Mouse (Mus musculus) brain, embryonic 18.5 days (tissue): ENCODE measurements at regions not wholly inside any gene's neighbourhood (a gene's known extent, or its start where the extent isn't known, plus 50 kb on each side); places are given as distances from the start of the nearest gene placed in this dataset.

Experiments
- DNase-seq: peaks from one replicate; pipeline ENCODE4 v3.0.0-alpha.2; 2012; ENCODE audit warnings: low read depth, low spot score

DNA sequence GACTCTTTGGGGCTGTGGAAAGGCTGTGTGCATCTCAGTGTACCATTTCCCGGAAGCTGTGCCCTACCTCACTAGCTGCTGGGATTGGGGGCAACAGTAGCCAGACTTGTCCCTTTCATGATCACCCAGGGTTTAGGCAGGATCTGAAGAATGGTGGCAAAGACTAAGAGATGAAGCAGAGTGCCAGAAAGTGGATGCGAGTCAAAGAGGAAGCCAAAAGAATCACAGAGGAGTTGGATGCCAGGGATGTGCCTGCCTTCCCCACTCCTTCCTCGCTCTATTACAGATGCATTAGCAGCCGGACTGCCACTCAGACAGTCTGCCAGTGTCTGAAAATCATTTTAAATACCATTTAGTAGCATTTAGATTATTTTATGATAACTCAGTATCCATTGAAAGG, 271.5 kb upstream of the Slc24a2 start:
- DNase-seq = no peak

GRCm38 (mm10) chr4:87500441-87500840, 270.2 kb upstream of the Slc24a2 start:
- peak; percentile 56 for DNase-seq

DNA sequence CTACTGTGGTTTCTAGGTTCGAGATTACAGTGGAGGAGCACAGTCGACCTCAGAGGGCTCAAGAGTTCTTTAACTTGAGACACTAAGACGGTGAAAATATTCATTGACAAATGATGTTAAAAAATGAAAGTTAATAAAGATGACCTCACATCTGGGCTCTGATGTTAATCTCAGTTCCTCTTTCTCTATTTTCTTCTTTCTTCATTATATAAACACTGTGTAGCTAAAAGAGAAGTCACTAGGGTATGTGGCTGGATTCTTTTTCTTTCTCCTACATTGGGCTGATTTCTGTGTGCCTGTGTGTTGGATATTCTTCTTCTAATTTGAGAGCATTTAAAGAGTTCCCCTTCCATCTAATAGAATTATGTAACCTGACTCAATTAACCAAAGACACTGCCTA, 257.5 kb upstream of the Slc24a2 start:
- no peak for DNase-seq

- no peak for DNase-seq
Observed at GRCm38 (mm10) chr4:87475537-87475936, 245.3 kb upstream of the Slc24a2 start.

- DNase-seq = no peak
Observed at GRCm38 (mm10) chr4:87473331-87474039, 243.2 kb upstream of the Slc24a2 start.

DNA sequence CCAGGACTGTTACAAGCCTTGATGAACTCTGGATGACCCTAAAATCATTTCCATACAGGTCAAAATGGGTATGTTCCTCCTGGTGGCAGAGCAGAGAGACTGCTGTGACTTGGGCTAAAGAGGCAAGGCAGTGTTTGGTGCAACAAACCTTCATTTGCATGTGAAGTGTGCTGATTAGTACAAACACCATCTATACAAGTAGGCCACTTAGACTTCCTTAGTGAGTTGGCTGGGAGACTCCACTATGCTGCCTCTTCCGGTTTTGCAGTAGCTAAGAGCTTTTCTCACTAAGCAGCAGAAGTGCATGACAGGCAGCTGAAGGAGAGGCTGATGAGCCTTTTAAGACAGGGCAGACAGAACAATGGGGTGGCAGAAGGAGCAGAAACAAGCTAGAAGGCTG, 242.5 kb upstream of the Slc24a2 start:
- DNase-seq = no peak

DNA sequence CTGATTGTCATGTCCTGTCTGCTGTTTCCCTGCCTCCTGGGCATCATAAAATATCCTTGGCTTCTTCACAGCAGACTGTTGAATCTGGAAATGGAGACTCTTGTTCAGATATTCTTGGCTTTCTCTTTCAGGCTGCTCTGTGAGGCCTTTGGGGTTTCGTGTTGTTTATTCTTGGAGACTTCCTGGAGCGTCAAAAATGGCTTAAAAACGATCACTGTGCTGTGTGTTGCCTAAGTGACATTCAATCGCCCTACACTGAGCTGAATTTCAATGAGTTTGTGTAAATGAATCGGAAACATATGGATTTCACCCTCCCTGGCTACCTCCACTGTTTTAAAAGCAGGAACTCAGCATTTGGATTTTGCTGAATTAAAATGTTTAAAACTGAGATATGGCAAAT, 241.1 kb upstream of the Slc24a2 start:
- DNase-seq = no peak

DNA sequence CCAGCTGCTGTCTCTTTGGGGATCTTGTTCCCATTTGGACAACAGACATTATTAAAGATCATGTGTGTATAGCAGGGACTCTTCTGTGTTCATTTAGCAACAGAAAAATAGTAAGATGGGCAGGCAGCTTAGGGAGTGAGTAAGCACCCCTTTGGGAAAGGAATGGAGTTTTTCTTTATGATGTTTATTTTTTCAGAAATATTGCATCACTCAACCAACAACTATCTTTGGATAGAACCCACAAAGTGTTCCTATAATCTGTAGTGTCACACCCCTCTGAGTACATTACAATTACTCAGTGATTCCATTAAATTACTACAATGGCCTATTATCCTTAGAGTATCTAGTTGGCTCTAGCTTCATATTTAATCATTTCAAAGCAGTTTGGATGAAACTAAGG, 237.3 kb upstream of the Slc24a2 start:
- no peak for DNase-seq

GRCm38 (mm10) chr4:87467018-87467417, 236.7 kb upstream of the Slc24a2 start:
- DNase-seq = no peak

DNA sequence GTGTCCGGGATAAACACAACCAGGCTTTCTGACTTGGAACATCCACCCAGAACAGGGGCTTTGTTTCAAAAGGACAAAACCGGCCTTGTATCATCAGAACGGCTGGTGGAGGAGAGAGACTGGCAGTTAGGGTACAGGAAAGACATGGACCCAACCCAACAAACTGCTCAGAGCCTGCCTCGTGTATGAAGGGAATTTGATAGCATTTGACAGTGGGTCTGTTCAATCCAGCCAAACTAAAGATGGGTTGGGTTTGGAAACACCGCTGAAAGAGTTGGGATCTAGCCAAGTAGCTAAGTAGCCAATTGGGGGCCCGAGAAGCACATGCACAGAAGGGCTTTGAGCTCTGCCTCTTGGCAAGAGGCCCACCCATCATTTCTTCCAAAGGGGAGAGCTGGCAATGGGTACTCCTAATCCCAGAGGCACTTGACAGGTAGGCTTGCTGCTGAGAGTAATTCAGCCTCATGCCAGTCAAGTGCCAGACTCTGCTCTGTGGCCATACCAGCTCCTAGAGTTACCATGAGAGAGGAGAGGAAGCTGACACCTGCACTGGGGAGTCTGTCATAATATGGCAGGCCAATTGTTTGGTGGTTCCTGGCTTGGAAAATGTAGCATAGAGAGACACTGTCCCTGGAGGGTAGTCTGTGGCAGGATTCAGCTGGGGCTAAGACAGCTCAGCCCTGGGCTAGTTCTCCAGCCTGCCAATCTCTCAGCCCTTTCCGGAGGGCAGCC, 231.1 kb upstream of the Slc24a2 start:
- peak; percentile 73 for DNase-seq

DNA sequence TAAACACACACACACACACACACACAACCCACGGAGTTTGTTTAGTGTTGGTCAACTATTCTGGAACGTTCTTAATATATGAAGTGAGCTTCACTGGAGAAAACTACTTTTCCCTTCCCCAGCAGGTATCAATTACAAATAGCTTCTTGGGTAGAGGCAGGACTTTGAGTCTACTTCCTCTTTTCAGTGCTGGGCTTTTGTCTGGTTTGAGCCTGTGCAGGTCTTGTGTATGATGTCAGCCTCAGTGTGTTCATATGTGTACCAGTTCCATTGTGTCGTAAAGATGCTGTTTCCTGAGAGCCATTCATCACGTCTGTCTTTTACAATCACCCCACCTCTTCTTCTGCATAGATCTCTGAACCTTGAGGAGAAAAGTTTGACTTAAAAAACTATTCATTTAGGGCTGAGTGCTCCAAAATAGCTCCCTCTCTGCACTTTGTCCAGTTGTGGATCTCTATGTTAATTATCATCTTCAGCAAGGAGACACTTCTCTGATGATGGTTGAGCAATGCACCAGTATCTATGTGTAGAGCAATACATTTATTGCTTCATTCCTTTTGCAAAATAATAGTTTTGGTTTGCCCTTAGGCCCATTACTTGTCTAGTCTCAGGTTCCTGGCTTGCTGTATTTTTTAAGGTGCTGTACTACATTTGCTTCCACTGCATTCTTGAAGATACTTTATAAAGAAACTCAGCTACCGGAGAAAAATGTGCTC, 225.7 kb upstream of the Slc24a2 start:
- DNase-seq = no peak

DNA sequence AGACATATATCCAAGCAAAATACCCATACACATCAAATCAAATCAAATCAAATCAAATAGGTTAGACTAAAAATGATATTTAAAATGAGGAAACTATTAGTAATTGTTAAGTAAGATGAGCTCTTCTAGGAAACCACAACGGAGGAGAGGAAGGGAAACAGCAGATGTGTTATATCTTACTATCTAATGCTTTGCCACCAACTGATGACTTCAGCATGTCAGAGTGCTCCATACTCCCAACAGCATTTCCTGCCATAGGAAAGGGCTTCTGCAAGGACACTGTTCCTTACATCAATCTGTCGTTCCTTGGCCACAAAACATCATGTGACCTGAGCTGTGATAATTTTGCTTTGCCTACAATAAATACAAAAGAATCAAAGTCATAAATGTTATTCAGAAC, 221.8 kb upstream of the Slc24a2 start:
- DNase-seq = no peak

GRCm38 (mm10) chr4:87451251-87451650, 221.0 kb upstream of the Slc24a2 start:
- no peak for DNase-seq

DNA sequence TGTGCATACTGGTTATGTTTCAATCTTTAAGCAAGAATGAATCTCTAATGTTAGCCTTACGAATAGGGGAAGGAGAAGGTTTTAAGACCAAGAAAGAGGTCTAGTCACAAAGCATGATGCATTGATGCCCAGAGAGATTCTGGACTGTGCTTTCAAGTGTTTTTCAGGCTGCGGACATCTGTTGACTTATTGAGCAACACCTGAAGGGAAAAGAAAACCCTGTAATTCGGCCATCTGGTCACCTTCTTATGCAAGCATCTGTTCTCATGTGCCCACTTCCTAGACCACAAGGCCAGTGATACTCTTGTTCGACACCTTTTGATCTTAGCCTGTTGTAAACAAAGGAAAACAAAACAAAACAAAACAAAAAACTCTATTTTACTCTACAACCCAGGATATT, 218.1 kb upstream of the Slc24a2 start:
- DNase-seq = no peak

GRCm38 (mm10) chr4:87446856-87447255, 216.6 kb upstream of the Slc24a2 start:
- no peak for DNase-seq

GRCm38 (mm10) chr4:87434136-87434535, 203.9 kb upstream of the Slc24a2 start:
- DNase-seq = no peak

DNA sequence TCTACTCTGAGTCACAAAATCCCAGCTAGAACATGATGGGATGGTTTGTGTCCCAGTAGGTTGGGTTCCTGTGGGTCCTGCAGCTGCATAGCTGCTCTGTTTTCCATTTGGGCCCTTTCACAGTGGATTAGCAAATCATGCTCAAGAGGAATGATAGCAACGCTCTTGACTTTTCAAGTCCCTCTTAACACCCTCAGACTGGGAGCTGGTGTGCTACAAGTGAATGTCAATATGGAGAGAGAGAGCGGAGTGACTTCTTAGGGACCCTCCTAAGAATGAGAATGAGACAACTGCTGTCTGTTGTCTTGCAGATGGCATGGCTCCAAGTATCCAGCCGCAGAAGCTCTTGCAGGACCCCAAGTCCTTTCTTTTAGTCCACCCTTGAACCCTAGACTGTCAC, 198.1 kb upstream of the Slc24a2 start:
- no peak for DNase-seq

- DNase-seq = no peak
Observed at GRCm38 (mm10) chr4:87424066-87424465, 193.8 kb upstream of the Slc24a2 start.

DNA sequence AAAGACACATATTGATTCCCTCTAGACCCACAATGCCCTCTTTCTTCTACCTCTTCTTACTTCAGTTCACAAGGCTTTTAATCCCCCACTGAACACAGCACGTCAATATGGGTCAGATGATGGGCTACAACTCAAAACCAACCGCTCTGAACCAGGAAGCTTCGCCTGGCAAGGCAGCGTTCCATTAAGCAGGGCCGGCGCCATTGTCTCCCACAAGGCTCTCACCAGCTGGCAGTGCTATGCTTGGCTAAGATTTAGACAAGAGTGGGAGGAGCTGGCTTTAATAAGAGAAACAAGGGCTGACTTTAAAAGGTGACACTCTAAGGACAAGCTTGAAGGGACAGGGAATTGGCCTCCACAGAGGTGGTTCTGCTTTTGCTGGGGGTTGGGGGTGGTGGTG, 192.3 kb upstream of the Slc24a2 start:
- DNase-seq = no peak

GRCm38 (mm10) chr4:87403354-87403753, 173.1 kb upstream of the Slc24a2 start:
- DNase-seq = no peak

DNA sequence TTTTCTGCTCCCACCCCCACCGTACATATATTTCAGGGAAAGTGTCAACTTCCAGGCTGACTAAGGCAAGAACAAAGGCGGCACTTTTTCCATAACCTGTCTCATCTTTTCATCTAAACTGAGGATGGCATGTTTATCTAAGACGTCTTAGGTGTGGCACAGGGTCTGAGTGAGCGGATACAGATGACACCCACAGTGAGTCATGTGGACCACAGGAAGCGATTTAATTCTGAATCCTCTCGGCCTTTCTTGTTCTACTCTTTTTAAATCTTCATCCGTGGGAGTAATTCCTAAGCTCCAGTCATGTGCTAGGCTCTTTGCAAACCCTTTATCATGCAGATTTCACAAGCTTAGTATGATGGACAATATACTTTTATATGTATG, 171.9 kb upstream of the Slc24a2 start:
- no peak for DNase-seq

- DNase-seq = no peak
Observed at GRCm38 (mm10) chr4:87401316-87402172, 171.3 kb upstream of the Slc24a2 start.
